Mouse (Mus musculus) CH12.LX (cell line): ENCODE results near the gene Fam234b. TPM values are rescaled to one million over a fixed set of nuclear protein-coding genes. Genes with fewer than 3 reads are reported as not detected.
A peak's percentile ranks its signal among the peaks of the same experiment; 100 is the strongest.

Source experiments
- DNase-seq: peaks from one replicate; pipeline ENCODE4 v3.0.0-alpha.2; 2013; ENCODE audit errors: extremely low read depth
- H3K27ac ChIP-seq: 2 replicates; pipeline ENCODE4 v1.5.1; 2012; ENCODE audit warnings: low read depth, mild to moderate bottlenecking, control low read depth, moderate library complexity; ENCODE audit not compliant: insufficient read depth
- H3K27me3 ChIP-seq: replicated peaks from 2 replicates; pipeline ENCODE3; 2012; ENCODE audit warnings: inconsistent platforms
- H3K36me3 ChIP-seq, 2 experiments: replicated peaks in 1 of 2; 2 replicates each; pipeline versions ENCODE3 to v1.6.1; 2012; ENCODE audit warnings: inconsistent platforms in 1 of 2, low read length in 1 of 2, mild to moderate bottlenecking in 1 of 2, mixed read lengths in 1 of 2, moderate library complexity in 1 of 2; ENCODE audit not compliant: control insufficient read depth in 1 of 2, insufficient read depth in 1 of 2
- H3K4me1 ChIP-seq, 2 experiments: 2 replicates each; pipeline ENCODE4 v1.6.1; 2012; ENCODE audit warnings: inconsistent platforms in 1 of 2, moderate library complexity in 1 of 2; ENCODE audit not compliant: insufficient read depth in 2 of 2, control insufficient read depth in 1 of 2
- H3K4me2 ChIP-seq: 2 replicates; pipeline ENCODE4 v1.6.1; 2012; ENCODE audit warnings: low read depth, mild to moderate bottlenecking, control low read depth; ENCODE audit not compliant: poor library complexity, insufficient read depth, severe bottlenecking
- H3K4me3 ChIP-seq, 3 experiments: fragments of 150-350 bp in 1 of 3; sonication (generic) in 1 of 3; replicated peaks in 1 of 3; 2 replicates each; pipeline versions ENCODE3 to v1.5.1; 2011 to 2012; ENCODE audit warnings: low read depth in 2 of 3, low read length in 2 of 3, mild to moderate bottlenecking in 2 of 3, moderate library complexity in 2 of 3, control low read depth in 1 of 3, improper control_type of control experiment in 1 of 3, inconsistent platforms in 1 of 3, mixed read lengths in 1 of 3; ENCODE audit not compliant: poor library complexity in 1 of 3
- H3K79me2 ChIP-seq: replicated peaks from 2 replicates; pipeline ENCODE4 v1.6.1; 2012; ENCODE audit warnings: mild to moderate bottlenecking, moderate library complexity; ENCODE audit not compliant: control insufficient read depth, poor library complexity, insufficient read depth, severe bottlenecking; ENCODE audit errors: extremely low read depth
- H3K9ac ChIP-seq: 2 replicates; pipeline ENCODE4 v1.6.1; 2012; ENCODE audit warnings: low read depth, mild to moderate bottlenecking, control low read depth, moderate library complexity; ENCODE audit not compliant: insufficient read depth
- H3K9me3 ChIP-seq: replicated peaks from 2 replicates; pipeline ENCODE3; 2012; ENCODE audit warnings: low read length, inconsistent platforms, mixed read lengths
- CHD2 ChIP-seq: IDR thresholded peaks from 2 replicates; pipeline ENCODE4 v1.6.1; 2011; ENCODE audit warnings: low read length, improper control_type of control experiment
- CTCF ChIP-seq, 2 experiments: IDR thresholded peaks in 1 of 2; conservative IDR thresholded peaks in 1 of 2; 2 replicates each; pipeline ENCODE4 v1.5.1; 2011 to 2012; ENCODE audit warnings: low read depth in 2 of 2, low read length in 2 of 2, improper control_type of control experiment in 1 of 2, inconsistent platforms in 1 of 2, mild to moderate bottlenecking in 1 of 2, moderate library complexity in 1 of 2
- E2F4 ChIP-seq: IDR thresholded peaks from 2 replicates; pipeline ENCODE4 v1.6.1; 2011; ENCODE audit warnings: low read depth, low read length, improper control_type of control experiment; ENCODE audit not compliant: insufficient replicate concordance
- ELF1 ChIP-seq: IDR thresholded peaks from 2 replicates; pipeline ENCODE4 v1.6.1; 2014; ENCODE audit warnings: low read depth, mild to moderate bottlenecking, inconsistent platforms, low read length, improper control_type of control experiment
- ETS1 ChIP-seq: conservative IDR thresholded peaks from 2 replicates; pipeline ENCODE4 v1.6.1; 2012; ENCODE audit warnings: low read depth, mild to moderate bottlenecking, inconsistent platforms, low read length, improper control_type of control experiment, moderate library complexity
- IRF4 ChIP-seq: IDR thresholded peaks from 2 replicates; pipeline ENCODE4 v1.6.1; 2014; ENCODE audit warnings: low read depth, mild to moderate bottlenecking, inconsistent platforms, low read length, improper control_type of control experiment
- KAT2A ChIP-seq: IDR thresholded peaks from 2 replicates; pipeline ENCODE4 v1.6.1; 2012; ENCODE audit warnings: low read length, improper control_type of control experiment, inconsistent platforms; ENCODE audit not compliant: insufficient replicate concordance
- MAX ChIP-seq: IDR thresholded peaks from 2 replicates; pipeline ENCODE4 v1.6.1; 2011; ENCODE audit warnings: low read length, improper control_type of control experiment
- NELFE ChIP-seq: IDR thresholded peaks from 2 replicates; pipeline ENCODE4 v1.6.1; 2011; ENCODE audit warnings: low read depth, low read length, improper control_type of control experiment
- RAD21 ChIP-seq: IDR thresholded peaks from 2 replicates; pipeline ENCODE4 v1.6.1; 2011; ENCODE audit warnings: low read depth, mild to moderate bottlenecking, low read length, improper control_type of control experiment, moderate library complexity
- RCOR1 ChIP-seq: conservative IDR thresholded peaks from 2 replicates; pipeline ENCODE4 v1.6.1; 2012; ENCODE audit warnings: low read depth, mild to moderate bottlenecking, inconsistent platforms, low read length, improper control_type of control experiment
- ZMIZ1 ChIP-seq: IDR thresholded peaks from 2 replicates; pipeline ENCODE4 v1.6.1; 2012; ENCODE audit warnings: low read depth, mild to moderate bottlenecking, inconsistent platforms, low read length, improper control_type of control experiment
- dilution Hi-C: fragments of 300-500 bp; cut with MboI; formaldehyde crosslinking; loops from 2 replicates; pipeline ENCODE4 v1.14.3; 2020; ENCODE audit warnings: low sequenced_read_pairs; ENCODE audit not compliant: extremely low pct_unique_long_range_greater_than_20kb, extremely low pct_ligation_motif_present
- in situ Hi-C: fragments of 300-500 bp; cut with MboI; formaldehyde crosslinking; loops from 3 replicates; pipeline ENCODE4 v1.14.3; 2019; ENCODE audit warnings: low sequenced_read_pairs, low pct_ligation_motif_present, low pct_unique_long_range_greater_than_20kb, mixed read lengths
- polyA plus RNA-seq: library from polyadenylated mRNA; unstranded; fragments of >175 nt; gene quantifications from 2 replicates; pipeline ENCODE4 v1.2.1, GENCODE M21; 2012; ENCODE audit warnings: low read depth; ENCODE audit not compliant: insufficient read length
- total RNA-seq, 2 experiments: library from RNA; depleted of rRNA; stranded (reverse); fragments of 300-350 nt in 1 of 2; fragments of >200 nt in 1 of 2; gene quantifications; 2 replicates each; pipeline ENCODE4 v1.2.3; 2012 to 2014

Gene Fam234b
- total and polyA plus RNA-seq, 3 experiments = 0.04 to 0.76 (median 0.20) TPM

DNA sequence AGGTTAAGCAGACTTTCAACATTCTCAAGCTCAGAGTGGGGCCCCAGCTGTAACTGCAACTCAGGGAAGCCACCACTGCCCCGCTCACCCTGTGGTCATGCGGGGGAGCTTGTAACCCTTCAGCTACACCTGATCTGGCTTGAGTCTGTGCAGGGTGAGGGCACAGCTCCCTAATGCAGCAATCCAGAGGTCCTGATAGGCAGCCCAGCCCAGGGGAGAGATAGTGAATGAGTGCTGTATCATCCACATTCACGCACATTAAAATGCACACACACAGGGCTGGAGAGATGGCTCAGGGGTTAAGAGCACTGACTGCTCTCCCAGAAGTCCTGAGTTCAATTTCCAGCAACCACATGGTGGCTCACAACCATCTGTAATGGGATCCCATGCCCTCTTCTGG is 19.2 kb upstream of the Fam234b start:
- DNase-seq = no peak
- no peaks in the 10 kb centered on the region for H3K27me3 ChIP-seq
- no peak overlapping the region for H3K4me2 ChIP-seq
- peaks cover 2 to 51% of the 10 kb centered on the region in 2 experiments; a peak in 2 of 4 replicates for H3K4me1 ChIP-seq
- no peak overlapping the region for H3K9ac ChIP-seq
- dilution Hi-C loops (no loop called here), in situ Hi-C loops (loop anchor here (10.0 kb wide), 1 partner anchor 186 kb away; the partner anchor contains the start of gene Emp1)
- no peaks in the 10 kb centered on the region for H3K79me2 ChIP-seq
- no peak for TF ChIP-seq IRF4
- no peak for TF ChIP-seq E2F4
- TF ChIP-seq MAX = no peak
- H3K27ac ChIP-seq = no peak overlapping the region
- H3K4me3 ChIP-seq = no peak overlapping the region
- peaks cover under 1% of the 10 kb centered on the region for H3K9me3 ChIP-seq
- H3K36me3 ChIP-seq = no peaks in the 10 kb centered on the region

- H3K27me3 ChIP-seq = no peaks in the 10 kb centered on the region
- peaks cover 2 to 34% of the 10 kb centered on the region in 2 experiments; a peak in 2 of 4 replicates for H3K4me1 ChIP-seq
- TF ChIP-seq CHD2 (no peak), RCOR1 (no peak), CTCF (conservative IDR thresholded peaks at IDR 0.05 in 1 of 2, IDR thresholded peaks at IDR 0.05 in 1 of 2; ENCODE audit: low read depth in 2 of 2, low read length in 2 of 2) (peak in 1 of 2 experiments; percentile 27; a peak in 2 of 4 replicates), KAT2A (no peak)
- no peak overlapping the region for H3K9ac ChIP-seq
- dilution Hi-C loops (no loop called here), in situ Hi-C loops (no loop called here)
- H3K79me2 ChIP-seq = no peaks in the 10 kb centered on the region
- peak; percentile 19 for DNase-seq
- no peak overlapping the region for H3K4me2 ChIP-seq
- H3K36me3 ChIP-seq = no peaks in the 10 kb centered on the region
- no peak overlapping the region for H3K4me3 ChIP-seq
- H3K9me3 ChIP-seq = no peaks in the 10 kb centered on the region
- H3K27ac ChIP-seq = no peak overlapping the region
These were observed 14.9 kb upstream of the Fam234b start for GRCm38 (mm10) chr6:135182925-135183324.

DNA sequence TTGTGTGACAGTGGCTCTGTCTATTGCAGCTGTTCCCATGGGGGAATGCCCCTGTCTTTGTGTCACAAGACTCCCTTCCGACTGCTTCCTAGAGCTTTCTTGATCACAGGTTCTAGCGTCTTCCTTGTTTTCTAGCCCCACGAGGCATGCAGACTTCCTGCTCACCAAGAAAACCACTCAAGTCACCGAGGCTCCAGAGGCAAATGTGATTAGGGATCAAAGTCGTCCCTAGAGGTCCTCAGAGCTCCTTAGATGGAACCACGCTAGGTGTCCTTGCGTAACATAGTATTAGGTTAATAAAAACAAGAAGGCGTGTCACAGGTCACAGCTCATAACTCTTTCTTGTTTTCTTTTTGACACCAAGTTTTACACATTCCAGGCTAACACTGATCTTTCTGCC is 13.8 kb upstream of the Fam234b start:
- TF ChIP-seq ELF1 = peak; percentile 30; the same call in 1 of the 2 replicates
- TF ChIP-seq RAD21 = peak; percentile 51
- TF ChIP-seq ETS1 = 0 out of 2 replicates have a peak, but pooled peaks have one; percentile 9
- TF ChIP-seq NELFE = no peak
- peak in 1 of 2 experiments; percentile 45; a peak in 2 of 4 replicates for TF ChIP-seq CTCF (conservative IDR thresholded peaks at IDR 0.05 in 1 of 2, IDR thresholded peaks at IDR 0.05 in 1 of 2; ENCODE audit: low read depth in 2 of 2, low read length in 2 of 2)
- no peak for TF ChIP-seq ZMIZ1
- DNase-seq = peak; percentile 55
- dilution Hi-C loops = no loop called here

More for the DNA sequence above, 13.8 kb upstream of the Fam234b start:
- Histone ChIP-seq H3K9me3 (no peaks in the 10 kb centered on the region), H3K4me2 (no peak overlapping the region), H3K27ac (no peak overlapping the region), H3K4me3 (no peak overlapping the region), H3K4me1 (peaks cover 0 to 30% of the 10 kb centered on the region in 2 experiments; a peak in 2 of 4 replicates), H3K79me2 (no peaks in the 10 kb centered on the region), H3K9ac (no peak overlapping the region), H3K36me3 (no peaks in the 10 kb centered on the region), H3K27me3 (no peaks in the 10 kb centered on the region)
- in situ Hi-C loops = no loop called here
